30 mouse cellular contexts compared by ENCODE assay signal in genomic region chr1:63579153-63579552, GRCm38 (mm10). TPM values are rescaled to one million over a fixed set of nuclear protein-coding genes. Genes with fewer than 3 reads are reported as not detected.
"Had no signal": no experiment of that assay in that cellular context is flagged by ENCODE, and none has a peak within 500 bp of the region (broad histone marks: within the 10 kb centered on the region; RNA-seq: fewer than 3 reads in every experiment).

No protein-coding gene starts in this region.

- H3K9ac ChIP-seq: kidney, embryonic 15.5 days; limb, embryonic 12.5 days; limb, embryonic 15.5 days; liver, embryonic 14.5 days; liver, postnatal 0 days; lung, embryonic 14.5 days; midbrain, embryonic 15.5 days had no signal

- H3K9me3 ChIP-seq: kidney, embryonic 15.5 days; limb, embryonic 12.5 days; limb, embryonic 15.5 days; megakaryocyte, embryonic 14.5 days; midbrain, embryonic 10.5 days; midbrain, embryonic 15.5 days had no signal

- H3K4me3 ChIP-seq: kidney, embryonic 15.5 days; left cerebral cortex, adult 2 months; limb, embryonic 12.5 days; limb, embryonic 15.5 days; megakaryocyte, embryonic 14.5 days; midbrain, embryonic 10.5 days; midbrain, embryonic 15.5 days had no signal

- H3K4me1 ChIP-seq: kidney, embryonic 15.5 days; limb, embryonic 15.5 days; megakaryocyte, embryonic 14.5 days had no signal

- ATAC-seq: liver, postnatal 0 days; lung, postnatal 0 days; midbrain, embryonic 15.5 days had no signal

- H3K4me2 ChIP-seq: kidney, embryonic 15.5 days; limb, embryonic 12.5 days; limb, embryonic 15.5 days; liver, embryonic 11.5 days; lung, embryonic 14.5 days; midbrain, embryonic 15.5 days had no signal

- H3K27me3 ChIP-seq: kidney, embryonic 15.5 days; limb, embryonic 12.5 days; limb, embryonic 15.5 days; megakaryocyte, embryonic 14.5 days; midbrain, embryonic 15.5 days had no signal

- H3K27ac ChIP-seq: kidney, embryonic 15.5 days; left cerebral cortex, adult 2 months; limb, embryonic 12.5 days; limb, embryonic 15.5 days; liver, embryonic 14.5 days; macrophage; midbrain, embryonic 10.5 days; midbrain, embryonic 15.5 days had no signal

- DNase-seq: kidney, adult 8-10 months; kidney, postnatal 10 days; kidney, postnatal 36 days; layer of hippocampus, postnatal 36 days; left cerebral cortex, postnatal 4 days; liver, postnatal 0 days; lung, embryonic 14.5 days; thymus, adult 18-20 months; thymus, postnatal 36 days had no signal

- H3K36me3 ChIP-seq: kidney, embryonic 15.5 days; limb, embryonic 12.5 days; limb, embryonic 15.5 days; midbrain, embryonic 10.5 days; midbrain, embryonic 15.5 days had no signal

RNA-seq across cellular contexts. Expression of gene Gm39653, which starts 36.6 kb away (rescaled TPM):
- total RNA-seq: layer of hippocampus, adult 8-10 months; layer of hippocampus, postnatal 10 days; layer of hippocampus, postnatal 36 days; left cerebral cortex, postnatal 10 days; left cerebral cortex, postnatal 4 days had no signal
- polyA plus RNA-seq: kidney, embryonic 15.5 days; limb, embryonic 12.5 days; limb, embryonic 15.5 days; liver, embryonic 11.5 days; liver, embryonic 14.5 days; liver, postnatal 0 days; lung, embryonic 14.5 days; lung, postnatal 0 days; macrophage; midbrain, embryonic 10.5 days; midbrain, embryonic 15.5 days; neural tube, embryonic 11.5 days; neural tube, embryonic 14.5 days; small intestine, adult 2 months; spleen, adult 2 months; stomach, embryonic 16.5 days; testis, adult 2 months; urinary bladder, adult 2 months had no signal
